Mouse (Mus musculus) neural tube, embryonic 11.5 days (tissue): Measurements from ENCODE around the gene Utp20. TPM values are rescaled to one million over a fixed set of nuclear protein-coding genes. Genes with fewer than 3 reads are reported as not detected.

Source experiments
- ATAC-seq: fragments of 200-750 bp; cut with Nextera tagmentation; 2 replicates; pipeline ENCODE4 v1.8.0; 2017; ENCODE audit warnings: moderate number of reproducible peaks, mild to moderate bottlenecking, moderate TSS enrichment, moderate library complexity; ENCODE audit not compliant: insufficient read depth, low FRiP score, low TSS enrichment
- DNase-seq: peaks from one replicate; pipeline ENCODE4 v3.0.0-alpha.2; 2015; ENCODE audit warnings: low spot score
- H3K27ac ChIP-seq: fragments of 300-500 bp; sonication (generic); 2 replicates; pipeline ENCODE4 v1.5.1; 2014; ENCODE audit warnings: low read depth, mild to moderate bottlenecking, low read length
- H3K27me3 ChIP-seq: fragments of 300-500 bp; sonication (generic); 2 replicates; pipeline ENCODE4 v1.6.1; 2014; ENCODE audit warnings: mild to moderate bottlenecking, low read length, mixed read lengths; ENCODE audit not compliant: control insufficient read depth, insufficient read depth
- H3K36me3 ChIP-seq: fragments of 300-500 bp; sonication (generic); 2 replicates; pipeline ENCODE4 v1.6.1; 2014; ENCODE audit warnings: mild to moderate bottlenecking, low read length, moderate library complexity, mixed read lengths; ENCODE audit not compliant: control insufficient read depth, insufficient read depth
- H3K4me1 ChIP-seq: fragments of 300-500 bp; sonication (generic); 2 replicates; pipeline ENCODE4 v1.6.1; 2014; ENCODE audit warnings: low read length, mixed read lengths; ENCODE audit not compliant: control insufficient read depth, insufficient read depth
- H3K4me2 ChIP-seq: fragments of 300-500 bp; sonication (generic); 2 replicates; pipeline ENCODE4 v1.6.1; 2014; ENCODE audit warnings: low read depth, mild to moderate bottlenecking, moderate library complexity
- H3K4me3 ChIP-seq: fragments of 300-500 bp; sonication (generic); 2 replicates; pipeline ENCODE4 v1.5.1; 2014; ENCODE audit warnings: low read depth, low read length
- H3K9ac ChIP-seq: fragments of 300-500 bp; sonication (generic); 2 replicates; pipeline ENCODE4 v1.6.1; 2014; ENCODE audit warnings: mild to moderate bottlenecking, low read length
- H3K9me3 ChIP-seq: fragments of 300-500 bp; sonication (generic); 2 replicates; pipeline ENCODE4 v1.6.1; 2016; ENCODE audit warnings: low read length; ENCODE audit not compliant: control insufficient read depth
- WGBS: fragments of 180-500 bp; shearing (Covaris S2); extraction: QIAGEN DNeasy Blood & Tissue Kit; methylation state at CpG from one replicate; pipeline ENCODE4 v1.1.7; 2014; 5-methylcytosine and 5-hydroxymethylcytosine counted together
- polyA plus RNA-seq: library from polyadenylated mRNA; unstranded; fragments of >200 nt; fragmentation: Nextera tagmentation; extraction: Ambion mirVana; gene quantifications from 2 replicates; pipeline ENCODE4 v1.2.1, GENCODE M21; 2014

The Utp20 gene
- polyA plus RNA-seq: 20.0 and 20.6 TPM in 2 replicates

- H3K4me1 ChIP-seq: peaks cover 3% of the 10 kb centered on the region; the same call in 1 of the 2 replicates
- H3K4me3 ChIP-seq: peak within 1 kb of the TSS; percentile 89
- DNase-seq (peak; percentile 85), ATAC-seq (peak; percentile 99)
- no peak within 1 kb of the TSS for H3K27ac ChIP-seq
- H3K4me2 ChIP-seq: peak within 1 kb of the TSS; percentile 72
- peak within 1 kb of the TSS; percentile 80 for H3K9ac ChIP-seq
- no peaks in the 10 kb centered on the region for H3K27me3 ChIP-seq
- under 1% methylated on average over 44 of the region's 44 CpGs for WGBS
- no peaks in the 10 kb centered on the region for H3K9me3 ChIP-seq
- no peaks in the 10 kb centered on the region for H3K36me3 ChIP-seq
These were observed at the start of gene Utp20 for GRCm38 (mm10) chr10:88826188-88826946. Utp20 (minus strand) TSS chr10:88826804.

GRCm38 (mm10) chr10:88874870-88875269, 48.3 kb upstream of the Utp20 start:
- Histone ChIP-seq H3K9ac (no peak overlapping the region), H3K4me1 (no peaks in the 10 kb centered on the region), H3K27me3 (no peaks in the 10 kb centered on the region), H3K9me3 (no peaks in the 10 kb centered on the region), H3K36me3 (no peaks in the 10 kb centered on the region), H3K4me2 (no peak overlapping the region), H3K27ac (no peak overlapping the region), H3K4me3 (no peak overlapping the region)
- 68% methylated on average over 5 of the region's 5 CpGs for WGBS
- no peak for DNase-seq
- no peak for ATAC-seq

GRCm38 (mm10) chr10:88866017-88866416, 39.4 kb upstream of the Utp20 start:
- no peak overlapping the region for H3K4me3 ChIP-seq
- DNase-seq (no peak), ATAC-seq (no peak)
- no peaks in the 10 kb centered on the region for H3K36me3 ChIP-seq
- WGBS: 66% methylated on average over 2 of the region's 2 CpGs
- no peaks in the 10 kb centered on the region for H3K27me3 ChIP-seq
- H3K4me2 ChIP-seq: no peak overlapping the region
- no peak overlapping the region for H3K27ac ChIP-seq
- H3K9me3 ChIP-seq: no peaks in the 10 kb centered on the region
- H3K4me1 ChIP-seq: no peaks in the 10 kb centered on the region
- no peak overlapping the region for H3K9ac ChIP-seq

GRCm38 (mm10) chr10:88862293-88862692, 35.7 kb upstream of the Utp20 start:
- Histone ChIP-seq H3K9ac (no peak overlapping the region), H3K9me3 (no peaks in the 10 kb centered on the region), H3K27me3 (no peaks in the 10 kb centered on the region), H3K36me3 (no peaks in the 10 kb centered on the region), H3K27ac (no peak overlapping the region), H3K4me2 (no peak overlapping the region), H3K4me1 (no peaks in the 10 kb centered on the region), H3K4me3 (no peak overlapping the region)
- DNase-seq (no peak), ATAC-seq (no peak)
- 90% methylated on average over 5 of the region's 5 CpGs for WGBS

- Histone ChIP-seq H3K9ac (no peak overlapping the region), H3K4me3 (no peak overlapping the region), H3K36me3 (no peaks in the 10 kb centered on the region), H3K27me3 (no peaks in the 10 kb centered on the region), H3K27ac (no peak overlapping the region), H3K9me3 (no peaks in the 10 kb centered on the region), H3K4me2 (no peak overlapping the region), H3K4me1 (no peaks in the 10 kb centered on the region)
- no peak for DNase-seq
- no peak for ATAC-seq
These were observed 34.8 kb upstream of the Utp20 start for GRCm38 (mm10) chr10:88861416-88861815.

- no peak overlapping the region for H3K4me3 ChIP-seq
- H3K27ac ChIP-seq: no peak overlapping the region
- no peaks in the 10 kb centered on the region for H3K9me3 ChIP-seq
- no peak overlapping the region for H3K9ac ChIP-seq
- no peaks in the 10 kb centered on the region for H3K36me3 ChIP-seq
- DNase-seq (no peak), ATAC-seq (no peak)
- H3K4me1 ChIP-seq: no peaks in the 10 kb centered on the region
- no peak overlapping the region for H3K4me2 ChIP-seq
- 76% methylated on average over 3 of the region's 3 CpGs for WGBS
- H3K27me3 ChIP-seq: no peaks in the 10 kb centered on the region
These were observed 34.3 kb upstream of the Utp20 start for GRCm38 (mm10) chr10:88860911-88861310.

- Histone ChIP-seq H3K27ac (no peak overlapping the region), H3K9ac (no peak overlapping the region), H3K27me3 (no peaks in the 10 kb centered on the region), H3K9me3 (no peaks in the 10 kb centered on the region), H3K36me3 (no peaks in the 10 kb centered on the region), H3K4me1 (no peaks in the 10 kb centered on the region), H3K4me2 (no peak overlapping the region), H3K4me3 (no peak overlapping the region)
- WGBS: 88% methylated on average over 7 of the region's 7 CpGs
- DNase-seq (no peak), ATAC-seq (no peak)
These were observed 26.7 kb upstream of the Utp20 start for GRCm38 (mm10) chr10:88853326-88853725.

GRCm38 (mm10) chr10:88849976-88850375, 23.4 kb upstream of the Utp20 start:
- Histone ChIP-seq H3K36me3 (no peaks in the 10 kb centered on the region), H3K9ac (no peak overlapping the region), H3K4me3 (no peak overlapping the region), H3K27ac (no peak overlapping the region), H3K4me2 (no peak overlapping the region), H3K4me1 (no peaks in the 10 kb centered on the region), H3K27me3 (no peaks in the 10 kb centered on the region), H3K9me3 (no peaks in the 10 kb centered on the region)
- 90% methylated on average over 4 of the region's 4 CpGs for WGBS
- ATAC-seq (no peak), DNase-seq (no peak)

GRCm38 (mm10) chr10:88848876-88849476, 22.4 kb upstream of the Utp20 start:
- no peak overlapping the region for H3K27ac ChIP-seq
- H3K4me1 ChIP-seq: no peaks in the 10 kb centered on the region
- no peak overlapping the region for H3K4me2 ChIP-seq
- no peaks in the 10 kb centered on the region for H3K36me3 ChIP-seq
- no peaks in the 10 kb centered on the region for H3K9me3 ChIP-seq
- WGBS: 82% methylated on average over 7 of the region's 7 CpGs
- H3K27me3 ChIP-seq: no peaks in the 10 kb centered on the region
- H3K4me3 ChIP-seq: no peak overlapping the region
- ATAC-seq (no peak), DNase-seq (no peak)
- H3K9ac ChIP-seq: no peak overlapping the region
